Mouse (Mus musculus) adrenal gland, postnatal 10 days (tissue): ENCODE measurements around the gene Plk4. TPM values are rescaled to one million over a fixed set of nuclear protein-coding genes. Genes with fewer than 3 reads are reported as not detected.
"Not testable (repeated sequence)": the region's sequence is repeated elsewhere in the genome, so short reads cannot be mapped to it uniquely, and the experiment has no call there.

Source experiments
- DNase-seq: peaks from one replicate; pipeline ENCODE4 v3.0.0; 2021; ENCODE audit warnings: mixed read lengths
- long read RNA-seq, 2 experiments: library from polyadenylated mRNA; stranded (forward); transcript quantifications; one replicate each; pipeline ENCODE4 v2.0.0; 2021
- total RNA-seq, 2 experiments: library from RNA; stranded (reverse); gene quantifications; 2 replicates each; pipeline ENCODE4 v1.2.3; 2021

The Plk4 gene
- 10 to 100 TPM; 12.3 to 15.1 TPM for total RNA-seq
- long read RNA-seq, experiment 1, transcript Plk4-201 (16 exons, 3,479 nt): major isoform, 6 of 11 reads
- long read RNA-seq, experiment 1, partial matches to known transcripts: 4 of 11 reads
- long read RNA-seq, experiment 1, other reads (novel, unspliced or antisense): 1 of 11 reads
- long read RNA-seq, experiment 2, transcript Plk4-201 (16 exons, 3,479 nt): major isoform, 11 of 15 reads
- long read RNA-seq, experiment 2, partial matches to known transcripts: 0 of 15 reads
- long read RNA-seq, experiment 2, other reads (novel, unspliced or antisense): 4 of 15 reads

DNA sequence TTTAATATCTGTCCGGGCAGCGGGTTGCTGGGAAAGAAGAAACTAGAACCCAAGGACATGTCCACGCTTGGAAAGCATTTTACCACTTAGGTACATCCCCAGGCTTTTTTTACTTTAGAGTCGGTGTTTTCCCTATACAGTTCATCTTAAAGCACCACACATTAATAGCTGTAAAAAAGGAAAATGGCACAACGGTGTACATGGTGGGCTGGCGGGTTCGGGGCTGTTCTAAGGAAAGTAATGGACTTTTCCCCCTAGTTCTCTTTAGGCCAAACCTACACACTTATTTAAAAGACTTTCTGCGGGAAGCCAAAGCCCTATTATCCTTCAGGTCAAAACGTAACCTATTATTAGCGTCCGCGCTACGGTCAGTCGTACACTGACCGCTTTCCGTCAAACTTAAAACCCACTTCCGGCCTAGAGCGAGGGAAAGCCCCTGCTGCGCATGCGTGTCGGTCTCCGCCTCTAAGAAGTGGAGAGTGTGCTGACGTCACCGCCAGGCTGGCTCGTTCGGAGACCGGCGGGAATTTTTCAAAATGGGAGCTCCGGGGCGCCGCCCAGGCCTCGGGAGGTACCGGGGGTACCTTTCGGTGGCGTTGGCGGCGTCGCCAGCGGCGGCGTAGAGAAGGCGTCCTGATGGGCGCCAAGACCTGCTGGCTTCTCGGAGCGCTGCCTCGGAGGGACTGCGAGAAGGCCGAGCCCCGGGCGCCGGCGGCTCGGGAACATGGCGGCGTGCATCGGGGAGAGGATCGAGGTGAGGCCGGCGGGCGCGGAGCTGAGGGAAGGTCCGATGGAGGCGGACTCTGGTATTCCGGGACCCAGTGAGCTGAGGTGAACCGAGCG, at the start of gene Plk4:
Plk4 (plus strand) TSS at position 490 of the 843 bp plus-strand sequence.
- DNase-seq: peak; percentile 97

DNA sequence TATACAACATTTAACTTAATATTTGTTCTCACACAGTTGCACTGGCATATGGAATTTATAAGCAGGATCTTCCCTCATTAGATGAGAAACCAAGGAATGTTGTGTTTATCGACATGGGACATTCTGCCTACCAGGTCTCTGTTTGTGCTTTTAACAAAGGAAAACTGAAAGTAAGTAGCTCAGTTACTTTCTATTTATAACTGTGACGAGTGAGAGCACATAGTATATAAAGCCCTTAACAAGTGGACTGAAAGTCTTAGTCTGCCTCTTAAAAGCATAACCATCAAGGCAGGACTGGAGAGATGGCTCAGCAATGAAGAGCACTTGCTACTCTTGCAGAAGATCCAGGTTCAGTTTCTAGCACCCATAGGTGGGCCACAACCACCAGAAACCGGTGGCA, 39.1 kb upstream of the Plk4 start:
- no peak for DNase-seq

DNA sequence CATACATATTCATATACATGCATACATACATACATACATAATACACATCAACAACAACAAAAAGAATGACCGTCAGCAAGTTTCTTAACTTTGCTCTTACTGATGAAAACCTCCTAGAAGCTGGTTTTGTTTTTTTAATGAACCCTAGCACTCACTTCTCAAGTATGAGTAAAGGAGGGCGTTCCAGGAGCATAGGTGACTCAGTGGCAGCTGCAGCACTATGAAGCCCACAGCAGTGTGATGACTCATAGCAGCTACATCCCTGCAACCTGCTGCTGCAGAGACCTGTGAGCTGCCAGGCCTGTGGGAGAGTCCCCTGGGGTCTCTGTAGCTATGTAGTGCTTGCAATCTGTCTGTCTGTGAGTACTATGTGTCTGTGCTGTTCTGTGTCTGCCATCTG, 38.5 kb upstream of the Plk4 start:
- DNase-seq: no peak

DNA sequence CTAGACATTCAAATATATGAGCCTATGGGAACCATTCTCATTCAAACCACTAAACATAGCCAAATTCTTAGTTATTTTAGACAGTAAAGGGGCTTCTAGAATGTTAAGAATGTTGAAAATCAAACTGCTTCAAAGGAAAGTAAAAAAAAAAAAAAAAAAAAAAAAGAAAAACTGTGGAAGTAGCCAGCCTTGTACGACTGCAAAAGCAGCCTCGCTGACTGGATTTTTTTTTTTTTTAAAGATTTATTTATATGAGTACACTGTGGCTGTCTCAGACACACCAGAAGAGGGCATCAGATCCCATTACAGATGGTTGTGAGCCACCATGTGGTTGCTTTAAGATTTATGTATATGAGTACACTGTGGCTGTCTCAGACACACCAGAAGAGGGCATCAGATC, 6.0 kb upstream of the Plk4 start:
- no peak for DNase-seq

DNA sequence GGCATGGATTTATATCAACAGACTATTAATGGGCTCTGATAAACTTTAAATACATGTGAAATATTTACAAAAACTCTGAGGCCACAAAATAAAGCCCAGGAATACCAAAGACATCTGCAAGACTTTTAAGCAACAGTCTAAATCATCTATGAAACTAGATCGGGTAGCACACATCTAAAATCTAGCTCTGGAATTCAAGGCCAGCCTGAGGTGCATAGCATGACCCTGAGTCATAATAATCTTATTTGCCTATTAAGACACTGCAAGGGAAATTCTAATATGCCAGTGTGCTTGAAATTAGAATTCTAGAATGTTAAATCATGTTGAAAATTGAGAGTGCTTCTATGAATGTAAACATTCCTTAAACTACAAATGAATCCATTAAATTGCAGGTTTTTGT, 1.8 kb upstream of the Plk4 start:
- DNase-seq: no peak

DNA sequence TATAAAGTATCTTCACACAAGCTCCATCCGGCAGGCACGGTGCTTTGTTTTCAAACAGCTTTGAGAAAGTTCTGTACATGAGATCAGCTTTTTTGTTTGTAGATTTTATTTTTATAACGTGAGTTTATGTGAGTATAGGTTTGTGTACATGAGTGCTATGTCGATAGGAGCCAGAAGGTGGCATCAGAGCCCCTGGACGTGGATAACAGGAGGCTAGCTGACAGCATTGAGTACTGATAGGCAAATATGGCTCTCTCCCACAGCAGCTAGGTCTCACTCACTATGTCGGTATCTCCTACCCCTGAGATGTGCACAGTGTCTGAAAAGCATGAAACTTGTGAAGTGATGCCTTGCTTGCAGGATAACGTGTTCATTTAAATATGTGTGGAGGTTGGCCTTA, 1.3 kb upstream of the Plk4 start:
- peak; percentile 68 for DNase-seq

DNA sequence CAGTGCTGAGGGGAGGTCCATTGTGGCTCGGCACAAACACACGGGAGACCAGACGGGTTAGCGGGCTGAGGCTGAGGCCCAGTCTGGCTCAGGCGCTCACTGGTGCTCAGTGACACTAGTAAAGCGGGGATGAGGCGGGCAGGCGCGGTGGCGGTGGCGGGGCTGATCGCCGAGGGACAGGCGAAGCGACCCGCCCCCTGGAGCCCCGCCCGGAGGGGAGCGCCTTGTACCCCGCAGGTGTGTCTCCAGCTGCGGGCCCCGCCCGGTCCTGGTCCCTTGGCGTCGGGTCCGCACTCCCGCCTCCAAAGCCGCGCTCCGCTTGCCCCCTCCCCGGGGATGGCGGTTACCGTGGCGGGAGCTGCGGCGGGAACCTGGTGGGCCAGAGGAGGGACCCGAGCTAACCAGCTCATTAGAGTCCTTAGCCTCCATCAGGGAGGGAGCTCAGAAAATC, 579 bp downstream of the Plk4 start:
- no peak for DNase-seq

DNA sequence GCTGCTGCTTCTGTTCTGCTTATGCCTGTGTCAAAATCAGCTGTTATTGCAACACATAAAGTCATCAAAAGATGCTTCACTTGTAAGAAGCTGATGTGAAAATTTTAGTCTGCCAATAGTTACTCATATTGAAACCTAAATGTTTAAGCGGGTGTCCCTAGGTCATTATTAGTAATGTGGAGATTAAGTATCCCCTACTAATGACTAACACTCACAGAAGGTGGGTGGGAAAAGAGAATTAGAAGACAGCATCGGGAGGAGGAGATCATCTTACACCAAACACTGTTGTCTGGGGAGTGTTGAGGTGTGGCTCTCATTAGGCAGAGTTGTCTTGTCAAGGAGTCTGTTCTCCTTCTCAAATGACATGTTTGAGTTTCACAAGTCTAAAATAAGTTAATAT, 7.1 kb downstream of the Plk4 start:
- no peak for DNase-seq

DNA sequence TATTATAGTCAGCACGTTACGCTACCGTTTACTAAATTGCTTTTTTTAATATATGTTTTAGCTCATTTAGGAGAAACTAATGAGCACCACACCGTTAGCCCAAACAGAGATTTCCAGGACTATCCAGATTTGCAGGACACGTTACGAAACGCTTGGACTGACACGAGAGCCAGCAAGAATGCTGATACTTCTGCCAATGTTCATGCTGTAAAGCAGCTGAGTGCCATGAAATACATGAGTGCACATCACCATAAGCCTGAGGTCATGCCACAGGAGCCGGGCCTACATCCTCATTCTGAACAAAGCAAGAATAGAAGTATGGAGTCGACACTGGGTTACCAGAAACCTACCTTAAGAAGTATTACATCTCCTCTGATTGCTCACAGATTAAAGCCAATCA, 8.9 kb downstream of the Plk4 start:
- no peak for DNase-seq

DNA sequence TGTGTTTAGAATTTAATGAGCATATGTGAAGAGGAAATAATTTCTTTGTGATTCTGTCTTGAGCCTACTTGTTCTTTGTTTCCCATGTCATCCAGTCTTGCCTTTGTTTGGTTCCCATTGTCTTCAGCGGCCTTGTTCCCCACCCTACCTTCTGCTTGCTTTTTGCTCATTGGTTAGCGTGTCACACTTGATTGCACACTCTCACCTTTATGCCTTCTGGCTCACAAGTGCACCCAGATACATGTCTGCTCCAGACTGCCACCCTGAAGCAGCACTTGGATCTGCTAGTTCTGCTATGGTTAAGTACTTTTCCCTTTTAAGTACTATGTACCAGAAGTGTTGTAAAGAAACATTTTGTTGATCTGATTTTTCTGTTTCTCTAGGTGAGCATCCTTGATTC, 10.1 kb downstream of the Plk4 start:
- no peak for DNase-seq

DNA sequence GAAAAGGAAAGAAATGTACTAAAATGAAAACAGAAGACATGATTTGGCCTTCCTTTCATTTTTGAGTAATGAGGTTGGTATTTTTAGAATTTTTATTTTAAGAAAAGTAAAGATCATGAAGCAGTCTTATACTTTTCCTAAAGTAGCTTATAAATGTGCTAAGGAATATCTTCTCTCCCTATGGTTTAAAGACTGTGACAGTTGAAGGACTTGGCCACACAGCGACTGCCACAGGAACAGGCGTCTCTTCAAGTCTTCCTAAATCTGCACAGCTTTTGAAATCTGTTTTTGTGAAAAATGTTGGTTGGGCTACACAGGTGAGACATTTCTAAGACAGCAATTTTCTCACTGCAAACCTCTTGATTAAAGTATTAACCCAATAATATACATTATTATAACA, 13.5 kb downstream of the Plk4 start:
- DNase-seq: no peak

DNA sequence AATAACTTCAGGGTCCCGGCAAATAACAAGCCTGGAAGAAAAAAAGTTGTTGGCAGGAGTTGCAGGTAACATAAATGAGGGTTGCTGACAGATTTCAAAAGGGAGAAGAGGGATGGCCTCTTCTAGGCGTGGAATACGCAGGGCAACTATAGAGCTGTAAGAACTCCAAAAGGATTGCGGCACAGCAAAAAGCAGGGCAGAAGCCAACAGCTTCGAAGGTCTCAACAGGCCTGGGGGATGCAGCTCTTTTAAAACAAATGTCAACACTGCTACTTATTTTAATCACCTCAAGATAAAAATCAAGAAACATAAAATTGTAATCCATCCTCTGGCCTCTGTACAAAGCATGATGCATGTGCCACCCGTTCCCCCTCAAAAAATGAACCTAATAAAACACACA, 45.7 kb downstream of the Plk4 start:
- peak; percentile 32 for DNase-seq

DNA sequence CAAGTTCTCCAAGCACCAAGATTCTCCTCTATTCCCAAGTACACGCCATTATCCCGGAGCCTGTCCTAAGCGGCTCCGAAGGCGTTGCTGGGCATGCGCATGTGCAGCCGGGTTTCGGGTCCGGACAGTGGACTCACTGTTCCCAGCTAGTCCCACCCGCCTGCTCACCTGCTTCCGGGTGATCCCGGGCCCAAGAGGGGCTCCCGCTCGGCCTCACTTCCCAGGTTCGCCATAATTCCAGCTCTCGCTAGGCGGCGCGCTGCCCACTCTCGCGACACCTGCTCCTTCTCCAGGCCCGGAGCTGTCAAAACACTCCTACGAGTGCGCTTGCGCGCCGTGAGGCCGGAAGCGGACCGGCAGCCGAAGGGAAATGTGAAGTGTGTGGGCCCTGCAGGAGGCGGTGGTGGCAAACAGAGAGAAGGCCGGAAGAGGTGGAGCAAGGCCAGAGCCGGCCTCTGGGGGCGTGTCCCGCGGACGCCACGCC, 46.7 kb downstream of the Plk4 start, which contains the start of gene Mfsd8:
Mfsd8 (minus strand) TSS at position 414 of the 484 bp plus-strand sequence.
- peak; percentile 94 for DNase-seq

DNA sequence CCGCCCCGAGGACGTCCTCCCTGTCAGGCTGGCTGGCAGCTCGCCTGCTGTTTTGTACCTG, 47.0 kb downstream of the Plk4 start, which contains the start of gene Abhd18:
Abhd18 (plus strand) TSS at position 14 of the 61 bp plus-strand sequence.
- DNase-seq: not testable (repeated sequence)

DNA sequence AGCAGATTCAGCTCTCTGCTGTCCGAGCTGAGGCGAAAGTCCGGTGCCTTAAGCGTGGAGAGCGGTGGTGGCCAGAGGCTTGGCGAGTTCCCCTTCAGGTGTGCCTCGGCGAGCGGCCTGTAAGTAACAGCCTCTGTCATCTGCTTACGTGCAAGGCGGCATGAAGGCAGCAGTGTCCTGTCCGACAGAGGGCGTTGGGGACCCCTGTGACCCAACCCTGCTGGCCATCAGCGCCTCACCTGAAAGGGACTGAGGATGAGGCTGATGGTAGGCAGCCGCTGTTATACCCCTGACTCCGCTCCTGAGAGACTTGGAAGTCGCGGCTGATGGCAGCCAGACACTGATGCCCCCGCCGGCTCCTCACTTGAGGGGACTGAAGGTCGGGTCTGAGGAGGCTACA, 47.2 kb downstream of the Plk4 start:
- peak; percentile 57 for DNase-seq

DNA sequence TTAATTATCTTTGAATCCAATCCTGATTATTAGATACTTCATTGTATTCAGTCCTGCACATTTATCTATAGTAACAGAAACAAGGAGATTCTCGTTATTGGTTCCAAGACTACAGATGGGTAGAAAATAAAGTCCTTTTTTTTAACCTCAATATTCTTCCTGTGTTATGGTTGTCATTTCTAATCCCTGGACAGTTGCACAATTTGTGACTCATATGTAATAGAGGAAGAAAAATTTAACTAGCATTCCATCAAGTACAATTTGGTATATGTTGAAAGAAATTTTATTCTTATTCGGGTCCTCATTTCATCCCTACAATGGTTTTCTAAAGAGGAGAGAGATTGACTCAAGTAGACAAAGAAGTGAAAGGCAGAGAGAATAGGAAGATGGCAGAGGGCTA, 48.1 kb downstream of the Plk4 start:
- DNase-seq: not testable (repeated sequence)

DNA sequence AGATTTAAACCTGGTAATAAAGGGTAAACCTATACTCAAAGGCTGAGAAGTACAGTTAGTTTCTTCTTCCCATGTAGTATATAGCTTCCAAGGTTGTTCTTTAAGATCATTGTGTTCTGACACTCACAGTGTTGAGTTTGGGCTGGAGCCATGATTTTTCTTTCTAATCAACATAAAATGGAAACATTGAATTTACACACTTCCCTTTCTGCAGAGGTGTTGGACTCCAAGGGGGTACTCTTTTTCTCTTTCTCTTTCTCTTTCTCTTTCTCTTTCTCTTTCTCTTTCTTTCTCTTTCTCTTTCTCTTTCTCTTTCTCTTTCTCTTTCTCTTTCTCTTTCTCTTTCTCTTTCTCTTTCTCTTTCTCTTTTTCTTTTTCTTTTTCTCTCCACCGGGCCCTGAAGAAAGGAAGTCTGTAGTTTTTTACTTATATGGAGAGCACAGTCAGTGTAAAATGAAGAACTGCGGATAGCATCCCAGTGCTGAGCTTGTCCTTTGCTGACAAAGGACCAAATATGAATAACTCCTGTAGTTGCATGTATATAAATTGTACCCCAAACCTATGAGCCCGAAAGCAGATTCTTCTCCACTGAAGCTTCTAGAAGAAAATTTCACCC, 53.4 kb downstream of the Plk4 start:
- DNase-seq: not testable (repeated sequence)

Other genes with a start within 250 kb of the Plk4 start
- gene Slc25a31, start 91.2 kb upstream of the Plk4 start, total RNA-seq: under 1 TPM; 0.12 to 0.21 TPM
- gene Hspa4l, start 55.5 kb upstream of the Plk4 start, total RNA-seq: 10 to 100 TPM; 19.6 to 27.2 TPM
- gene Mfsd8, start 46.9 kb downstream of the Plk4 start, total RNA-seq: 10 to 100 TPM; 18.8 to 25.6 TPM
- gene Abhd18, start 47.0 kb downstream of the Plk4 start, total RNA-seq: 10 to 100 TPM in 1 of 2 experiments, 1 to 10 TPM in 1; 8.8 to 12.7 TPM
- gene 1700034I23Rik, start 102.5 kb downstream of the Plk4 start, total RNA-seq: under 1 TPM in 1 of 2 experiments, not detected in 1; 0.15 TPM
- 10 to 100 TPM; 37.3 to 39.9 TPM for gene Larp1b, start 149.8 kb downstream of the Plk4 start, total RNA-seq